9 mouse cellular contexts compared by ENCODE assay signal in genomic region chr6:8770341-8770740, GRCm38 (mm10). TPM values are rescaled to one million over a fixed set of nuclear protein-coding genes. Genes with fewer than 3 reads are reported as not detected.
A peak's percentile ranks its signal among the peaks of the same experiment; 100 is the strongest.
DNase-seq lines count a peak whose midpoint lies in the region; ATAC-seq and TF ChIP-seq lines count a peak whose summit lies in the region.
"Had no signal": no experiment of that assay in that cellular context is flagged by ENCODE, and none has a peak within 500 bp of the region (broad histone marks: within the 10 kb centered on the region; RNA-seq: fewer than 3 reads in every experiment).

No protein-coding gene starts in this region.

- DNase-seq in G1E (ENCODE audit: low spot score), result peak; percentile 50
- peak; percentile 35 for DNase-seq in adrenal gland, postnatal 10 days
- peak; percentile 8 for DNase-seq in heart, postnatal 4 days
- peak; percentile 21 for DNase-seq in lung, adult 2 months
- DNase-seq in right cerebral cortex, postnatal 4 days, result no peak
- DNase-seq in testis, postnatal 14 days (ENCODE audit: low spot score), result no peak
- DNase-seq in right cerebral cortex, postnatal 10 days (ENCODE audit: low spot score in 2 of 2), result no peak
- DNase-seq: cerebellum, adult 11 months had no signal

- ATAC-seq in G1E (ENCODE audit: extremely low read depth, insufficient number of reproducible peaks, low FRiP score, poor library complexity, severe bottlenecking), result peak; percentile 57
- no peak for ATAC-seq in midbrain, embryonic 15.5 days (replicated peaks)

- TF ChIP-seq POLR2A in lung, adult 2 months (IDR thresholded peaks at IDR 0.05; ENCODE audit: borderline replicate concordance, extremely low read depth, low read depth, low read length), result peak; percentile 11; the same call in 1 of the 2 replicates

- H3K9me3 ChIP-seq in G1E (replicated peaks), result no peaks in the 10 kb centered on the region
- H3K9me3 ChIP-seq in midbrain, embryonic 15.5 days, result no peaks in the 10 kb centered on the region

- H3K27ac ChIP-seq in midbrain, embryonic 15.5 days, result no peak overlapping the region

- peaks cover 47% of the 10 kb centered on the region for H3K4me1 ChIP-seq in G1E (ENCODE audit: insufficient read depth, low read depth, low read length)
- peaks cover 16% of the 10 kb centered on the region for H3K4me1 ChIP-seq in lung, adult 2 months (ENCODE audit: control insufficient read depth, insufficient read depth, low read length)
- no peaks in the 10 kb centered on the region for H3K4me1 ChIP-seq in midbrain, embryonic 15.5 days

- no peak overlapping the region for H3K4me2 ChIP-seq in midbrain, embryonic 15.5 days

- no peak overlapping the region for H3K9ac ChIP-seq in midbrain, embryonic 15.5 days

- whole genome bisulfite sequencing in lung, adult 2 months, result 36% methylated on average over 10 of the region's 10 CpGs
- 84% methylated on average over 10 of the region's 10 CpGs for WGBS in midbrain, embryonic 15.5 days

- no peaks in the 10 kb centered on the region for H3K36me3 ChIP-seq in G1E (replicated peaks)
- H3K36me3 ChIP-seq in midbrain, embryonic 15.5 days (replicated peaks), result no peaks in the 10 kb centered on the region

- TF ChIP-seq CTCF in G1E (IDR thresholded peaks at IDR 0.05; ENCODE audit: low read depth, low read length), result no peak
- TF ChIP-seq CTCF in lung, adult 2 months (IDR thresholded peaks at IDR 0.05; ENCODE audit: insufficient read depth, low read length), result no peak

- peak overlapping the region; percentile 61; the same call in 1 of the 2 replicates for H3K4me3 ChIP-seq in G1E (ENCODE audit: low read depth, low read length)
- H3K4me3 ChIP-seq in lung, adult 2 months (replicated peaks; ENCODE audit: extremely low read depth, low read depth, low read length), result peak overlapping the region; percentile 33
- no peak overlapping the region for H3K4me3 ChIP-seq in midbrain, embryonic 15.5 days

- H3K27me3 ChIP-seq in G1E (ENCODE audit: insufficient read depth, low read length), result no peaks in the 10 kb centered on the region; the same call in 1 of the 2 replicates
- no peaks in the 10 kb centered on the region for H3K27me3 ChIP-seq in midbrain, embryonic 15.5 days (replicated peaks)

RNA-seq across cellular contexts. Expression of gene Ica1, which starts 7.9 kb away (rescaled TPM):
- total RNA-seq in G1E (2014; fragmentation: Nextera tagmentation) (8.3 and 13.6 TPM in 2 replicates), G1E (2017) (2.9 and 3.5 TPM in 2 replicates)
- 3.0 and 3.4 TPM in 2 replicates for polyA plus RNA-seq in G1E (2012)
- 10 to 100 TPM; 17.5 to 25.5 TPM for total RNA-seq in adrenal gland, postnatal 10 days (2021)
- total RNA-seq in heart, postnatal 4 days (2021), result 10 to 100 TPM; 15.2 to 15.4 TPM
- 10.1 and 10.9 TPM in 2 replicates for polyA plus RNA-seq in lung, adult 2 months (2012; rRNA removed)
- polyA plus RNA-seq in midbrain, embryonic 15.5 days (2015; fragmentation: Nextera tagmentation; extraction: Ambion mirVana), result 67.0 and 68.0 TPM in 2 replicates

Comparison
In these comparisons a context has a peak if more than half of its experiments do, and no peak if none do; other contexts are left out.
1. DNase-seq: peak in G1E (single experiment), adrenal gland, postnatal 10 days (single experiment), heart, postnatal 4 days (single experiment) and lung, adult 2 months (single experiment); none in right cerebral cortex, postnatal 4 days (single experiment), testis, postnatal 14 days (single experiment) and right cerebral cortex, postnatal 10 days (0 of 2).